Mouse (Mus musculus): ENCODE measurements around the gene Cd9. TPM values are rescaled to one million over a fixed set of nuclear protein-coding genes. Genes with fewer than 3 reads are reported as not detected.

Cd9 gene
- polyA plus RNA-seq, 1 experiment from 2014 or later = 121 TPM

GRCm38 (mm10) chr6:125483515-125484312 is 10.9 kb downstream of the Cd9 start:
- Histone ChIP-seq H3K4me2 (no peak overlapping the region), H3K9ac (no peak overlapping the region), H3K4me3 (replicated peaks) (no peak overlapping the region), H3K27me3 (no peaks in the 10 kb centered on the region), H3K9me3 (replicated peaks) (no peaks in the 10 kb centered on the region), H3K27ac (replicated peaks) (0 out of 2 replicates have a peak overlapping the region, but pooled peaks have one; percentile 24), H3K36me3 (replicated peaks) (no peaks in the 10 kb centered on the region), H3K4me1 (replicated peaks) (peaks cover 72% of the 10 kb centered on the region)
- 69% methylated on average over 12 of the region's 12 CpGs for WGBS (ENCODE audit: insufficient replicate concordance)
- ATAC-seq (ENCODE audit: insufficient read depth) = no peak

GRCm38 (mm10) chr6:125482427-125482831 is 12.2 kb downstream of the Cd9 start:
- no peaks in the 10 kb centered on the region for H3K36me3 ChIP-seq (replicated peaks)
- WGBS (ENCODE audit: insufficient replicate concordance) = 34% methylated on average over 5 of the region's 5 CpGs
- ATAC-seq (ENCODE audit: insufficient read depth) = no peak
- no peak overlapping the region for H3K9ac ChIP-seq
- H3K27ac ChIP-seq (replicated peaks) = peak overlapping the region; percentile 78
- no peak overlapping the region for H3K4me3 ChIP-seq (replicated peaks)
- no peaks in the 10 kb centered on the region for H3K9me3 ChIP-seq (replicated peaks)
- peak overlapping the region; percentile 48 for H3K4me2 ChIP-seq
- H3K27me3 ChIP-seq = no peaks in the 10 kb centered on the region
- peaks cover 83% of the 10 kb centered on the region for H3K4me1 ChIP-seq (replicated peaks)

- no peak overlapping the region for H3K4me3 ChIP-seq (replicated peaks)
- H3K9me3 ChIP-seq (replicated peaks) = no peaks in the 10 kb centered on the region
- H3K27me3 ChIP-seq = no peaks in the 10 kb centered on the region
- H3K4me2 ChIP-seq = peak overlapping the region; percentile 48
- no peak overlapping the region for H3K9ac ChIP-seq
- H3K27ac ChIP-seq (replicated peaks) = peak overlapping the region; percentile 78
- peak; percentile 26; the same call in 1 of the 2 replicates for ATAC-seq (ENCODE audit: insufficient read depth)
- WGBS (ENCODE audit: insufficient replicate concordance) = 15% methylated on average over 7 of the region's 7 CpGs
- H3K36me3 ChIP-seq (replicated peaks) = no peaks in the 10 kb centered on the region
- H3K4me1 ChIP-seq (replicated peaks) = peaks cover 85% of the 10 kb centered on the region
Observed at GRCm38 (mm10) chr6:125481667-125482390, 12.8 kb downstream of the Cd9 start.

- 8% methylated on average over 12 of the region's 12 CpGs for WGBS (ENCODE audit: insufficient replicate concordance)
- Histone ChIP-seq H3K4me2 (peak overlapping the region; percentile 48), H3K36me3 (replicated peaks) (no peaks in the 10 kb centered on the region), H3K9ac (no peak overlapping the region), H3K27ac (replicated peaks) (peak overlapping the region; percentile 78), H3K27me3 (no peaks in the 10 kb centered on the region), H3K9me3 (replicated peaks) (no peaks in the 10 kb centered on the region), H3K4me3 (replicated peaks) (no peak overlapping the region), H3K4me1 (replicated peaks) (peaks cover 91% of the 10 kb centered on the region)
- peak; percentile 20; the same call in 1 of the 2 replicates for ATAC-seq (ENCODE audit: insufficient read depth)
Observed at GRCm38 (mm10) chr6:125480396-125481361, 13.9 kb downstream of the Cd9 start.

- Histone ChIP-seq H3K27ac (replicated peaks) (no peak overlapping the region; the same call in 1 of the 2 replicates), H3K4me2 (no peak overlapping the region), H3K27me3 (no peaks in the 10 kb centered on the region), H3K9ac (no peak overlapping the region), H3K4me3 (replicated peaks) (no peak overlapping the region), H3K36me3 (replicated peaks) (no peaks in the 10 kb centered on the region), H3K9me3 (replicated peaks) (no peaks in the 10 kb centered on the region), H3K4me1 (replicated peaks) (peaks cover 93% of the 10 kb centered on the region)
- ATAC-seq (ENCODE audit: insufficient read depth) = no peak
- 64% methylated on average over 9 of the region's 9 CpGs for WGBS (ENCODE audit: insufficient replicate concordance)
Observed at GRCm38 (mm10) chr6:125479359-125479758, 15.2 kb downstream of the Cd9 start.

- Histone ChIP-seq H3K4me1 (replicated peaks) (peaks cover 94% of the 10 kb centered on the region), H3K4me3 (replicated peaks) (no peak overlapping the region), H3K27me3 (no peaks in the 10 kb centered on the region), H3K9ac (no peak overlapping the region), H3K9me3 (replicated peaks) (no peaks in the 10 kb centered on the region), H3K4me2 (no peak overlapping the region), H3K27ac (replicated peaks) (peak overlapping the region; percentile 26; the same call in 1 of the 2 replicates), H3K36me3 (replicated peaks) (0 out of 2 replicates have a peak, but pooled peaks cover 4% of the 10 kb centered on the region)
- WGBS (ENCODE audit: insufficient replicate concordance) = 65% methylated on average over 16 of the region's 16 CpGs
- ATAC-seq (ENCODE audit: insufficient read depth) = no peak
Observed at GRCm38 (mm10) chr6:125478135-125479128, 16.2 kb downstream of the Cd9 start.

- no peak for ATAC-seq (ENCODE audit: insufficient read depth)
- Histone ChIP-seq H3K27ac (replicated peaks) (peak overlapping the region; percentile 62), H3K27me3 (no peaks in the 10 kb centered on the region), H3K4me1 (replicated peaks) (peaks cover 94% of the 10 kb centered on the region), H3K4me3 (replicated peaks) (no peak overlapping the region), H3K4me2 (peak overlapping the region; percentile 14; the same call in 1 of the 2 replicates), H3K9me3 (replicated peaks) (no peaks in the 10 kb centered on the region), H3K36me3 (replicated peaks) (0 out of 2 replicates have a peak, but pooled peaks cover 4% of the 10 kb centered on the region), H3K9ac (no peak overlapping the region)
- 60% methylated on average over 9 of the region's 9 CpGs for WGBS (ENCODE audit: insufficient replicate concordance)
Observed at GRCm38 (mm10) chr6:125476826-125477589, 17.6 kb downstream of the Cd9 start.

GRCm38 (mm10) chr6:125476090-125476489 is 18.5 kb downstream of the Cd9 start:
- 25% methylated on average over 8 of the region's 8 CpGs for WGBS (ENCODE audit: insufficient replicate concordance)
- Histone ChIP-seq H3K9me3 (replicated peaks) (no peaks in the 10 kb centered on the region), H3K9ac (no peak overlapping the region), H3K4me1 (replicated peaks) (peaks cover 92% of the 10 kb centered on the region), H3K36me3 (replicated peaks) (0 out of 2 replicates have a peak, but pooled peaks cover 4% of the 10 kb centered on the region), H3K27me3 (no peaks in the 10 kb centered on the region), H3K4me2 (no peak overlapping the region), H3K27ac (replicated peaks) (0 out of 2 replicates have a peak overlapping the region, but pooled peaks have one; percentile 62), H3K4me3 (replicated peaks) (no peak overlapping the region)
- no peak for ATAC-seq (ENCODE audit: insufficient read depth)

GRCm38 (mm10) chr6:125475184-125475583 is 19.4 kb downstream of the Cd9 start:
- H3K4me3 ChIP-seq (replicated peaks) = no peak overlapping the region
- H3K27ac ChIP-seq (replicated peaks) = no peak overlapping the region
- no peaks in the 10 kb centered on the region for H3K27me3 ChIP-seq
- H3K9ac ChIP-seq = no peak overlapping the region
- no peak for ATAC-seq (ENCODE audit: insufficient read depth)
- 0 out of 2 replicates have a peak, but pooled peaks cover 4% of the 10 kb centered on the region for H3K36me3 ChIP-seq (replicated peaks)
- H3K4me1 ChIP-seq (replicated peaks) = peaks cover 85% of the 10 kb centered on the region
- whole genome bisulfite sequencing (ENCODE audit: insufficient replicate concordance) = 33% methylated on average over 1 of the region's 1 CpGs
- H3K4me2 ChIP-seq = no peak overlapping the region
- no peaks in the 10 kb centered on the region for H3K9me3 ChIP-seq (replicated peaks)
